In the genomic region with DNA sequence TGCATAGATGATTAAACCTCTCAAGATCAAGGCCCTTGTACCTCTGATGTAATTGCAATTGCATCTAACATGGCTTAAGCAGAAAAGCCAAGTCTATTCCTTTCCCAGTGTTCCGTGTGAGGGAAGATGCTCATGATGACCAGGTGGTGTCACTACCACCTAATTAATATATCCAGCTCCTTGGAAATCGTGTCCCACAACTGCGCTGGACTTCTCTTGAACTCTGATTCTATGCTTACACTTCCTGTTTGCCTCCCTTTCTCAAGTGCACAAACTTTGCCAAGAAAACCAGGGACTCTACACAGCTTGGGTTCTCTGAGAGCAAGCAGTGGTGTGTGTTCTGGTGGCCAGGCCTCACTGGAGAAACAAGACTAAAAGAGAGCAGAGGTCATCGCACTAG, we compare ENCODE assay signal across 7 mouse cellular contexts. TPM values are rescaled to one million over a fixed set of nuclear protein-coding genes. Genes with fewer than 3 reads are reported as not detected.
DNase-seq lines count a peak whose midpoint lies in the region; ATAC-seq and TF ChIP-seq lines count a peak whose summit lies in the region.

No protein-coding gene starts in this region.

- H3K27ac ChIP-seq in limb, embryonic 14.5 days (replicated peaks; ENCODE audit: low read depth, low read length): no peak overlapping the region
- H3K27ac ChIP-seq in limb, embryonic 10.5 days: no peak overlapping the region
- no peak overlapping the region for H3K27ac ChIP-seq in thymus, adult 2 months (ENCODE audit: control insufficient read depth, insufficient read depth, low read length)

- WGBS in limb, embryonic 14.5 days: 43% methylated on average over 4 of the region's 4 CpGs
- WGBS in limb, embryonic 10.5 days: 44% methylated on average over 4 of the region's 4 CpGs
- 69% methylated on average over 4 of the region's 4 CpGs for WGBS in thymus, adult 2 months

- H3K36me3 ChIP-seq in limb, embryonic 14.5 days (ENCODE audit: control insufficient read depth, insufficient read depth, low read length): no peaks in the 10 kb centered on the region
- H3K36me3 ChIP-seq in limb, embryonic 10.5 days: no peaks in the 10 kb centered on the region
- H3K36me3 ChIP-seq in thymus, adult 2 months (ENCODE audit: control insufficient read depth, insufficient read depth, low read length): no peaks in the 10 kb centered on the region

- H3K4me1 ChIP-seq in limb, embryonic 14.5 days (ENCODE audit: control insufficient read depth, insufficient read depth, low read length): 0 out of 2 replicates have a peak, but pooled peaks cover 6% of the 10 kb centered on the region
- peaks cover 2% of the 10 kb centered on the region; the same call in 1 of the 2 replicates for H3K4me1 ChIP-seq in limb, embryonic 10.5 days
- H3K4me1 ChIP-seq in thymus, adult 2 months (replicated peaks; ENCODE audit: control insufficient read depth, insufficient read depth, low read length): peaks cover 4% of the 10 kb centered on the region

- peak; percentile 54 for DNase-seq in limb, embryonic 14.5 days (ENCODE audit: low spot score)
- no peak for DNase-seq in limb, embryonic 10.5 days (ENCODE audit: low spot score)
- peak; percentile 10 for DNase-seq in adrenal gland, adult 8-10 months
- peak; percentile 39 for DNase-seq in embryo, embryonic 9.5 days (ENCODE audit: extremely low spot score)
- peak; percentile 18 to 44 for DNase-seq in kidney, postnatal 4 days
- no peak for DNase-seq in thymus, adult 2 months

- no peaks in the 10 kb centered on the region for H3K27me3 ChIP-seq in limb, embryonic 14.5 days (ENCODE audit: control insufficient read depth, insufficient read depth, low read length)
- H3K27me3 ChIP-seq in limb, embryonic 10.5 days (ENCODE audit: low read depth, poor library complexity, severe bottlenecking): no peaks in the 10 kb centered on the region
- H3K27me3 ChIP-seq in thymus, adult 2 months (ENCODE audit: control insufficient read depth, insufficient read depth, low read length): no peaks in the 10 kb centered on the region

- no peak overlapping the region for H3K9ac ChIP-seq in limb, embryonic 14.5 days (ENCODE audit: low read depth, low read length, severe bottlenecking)

- no peaks in the 10 kb centered on the region for H3K9me3 ChIP-seq in limb, embryonic 14.5 days (ENCODE audit: control insufficient read depth, low read length)
- no peaks in the 10 kb centered on the region for H3K9me3 ChIP-seq in limb, embryonic 10.5 days (replicated peaks)

- TF ChIP-seq POLR2A in limb, embryonic 14.5 days (IDR thresholded peaks at IDR 0.05; ENCODE audit: borderline replicate concordance, extremely low read depth, insufficient read depth, insufficient read length): no peak
- no peak for TF ChIP-seq POLR2A in thymus, adult 2 months (IDR thresholded peaks at IDR 0.05; ENCODE audit: control insufficient read depth, extremely low read depth, insufficient read depth, low read length, poor library complexity)

- ATAC-seq in limb, embryonic 14.5 days (ENCODE audit: low FRiP score, low read depth): no peak
- no peak for ATAC-seq in megakaryocyte progenitor cell, adult 5-6 weeks (replicated peaks; ENCODE audit: poor library complexity)

- no peak for TF ChIP-seq CTCF in thymus, adult 2 months (IDR thresholded peaks at IDR 0.05; ENCODE audit: borderline replicate concordance, control insufficient read depth, extremely low read depth, insufficient read depth, low read length, poor library complexity)

- no peak overlapping the region for H3K4me3 ChIP-seq in limb, embryonic 14.5 days (replicated peaks; ENCODE audit: low read length)
- no peak overlapping the region for H3K4me3 ChIP-seq in limb, embryonic 10.5 days
- no peak overlapping the region for H3K4me3 ChIP-seq in thymus, adult 2 months (ENCODE audit: control insufficient read depth, insufficient read depth, low read length)

- H3K4me2 ChIP-seq in limb, embryonic 14.5 days (replicated peaks; ENCODE audit: low read depth, low read length, severe bottlenecking): no peak overlapping the region

RNA-seq across cellular contexts. Expression of a gene that starts 58.0 kb away (rescaled TPM):
- 1.1 and 1.7 TPM in 2 replicates for polyA plus RNA-seq in limb, embryonic 14.5 days (2012; rRNA removed)
- polyA plus RNA-seq in limb, embryonic 14.5 days (2014; fragmentation: Nextera tagmentation; extraction: Ambion mirVana): 0.66 and 0.81 TPM in 2 replicates
- polyA plus RNA-seq in limb, embryonic 10.5 days (2016; fragmentation: Nextera tagmentation; extraction: Ambion mirVana): 0.13 and 0.15 TPM in 2 replicates
- 1 to 10 TPM; 1.4 to 2.4 (median 1.9) TPM for total RNA-seq in adrenal gland, adult 8-10 months (2022)
- 0.10 TPM in 1 of 2 replicates, not detected in the other for total RNA-seq in megakaryocyte progenitor cell, adult 5-6 weeks (2015)
- not detected in 2 replicates for total RNA-seq in megakaryocyte progenitor cell, adult 5-6 weeks (2017)
- 0.41 and 0.51 TPM in 2 replicates for polyA plus RNA-seq in thymus, adult 2 months (2012; rRNA removed)

Comparison
In these comparisons a context has a peak if more than half of its experiments do, and no peak if none do; other contexts are left out.
1. DNase-seq: peak in limb, embryonic 14.5 days (single experiment), adrenal gland, adult 8-10 months (single experiment), embryo, embryonic 9.5 days (single experiment) and kidney, postnatal 4 days (2 of 2); none in limb, embryonic 10.5 days (single experiment) and thymus, adult 2 months (single experiment).